Mouse (Mus musculus): Measurements from ENCODE around the gene Asic2. TPM values are rescaled to one million over a fixed set of nuclear protein-coding genes. Genes with fewer than 3 reads are reported as not detected.

The Asic2 gene
- polyA plus RNA-seq, 1 experiment from 2014 or later, result 2.6 TPM

DNA sequence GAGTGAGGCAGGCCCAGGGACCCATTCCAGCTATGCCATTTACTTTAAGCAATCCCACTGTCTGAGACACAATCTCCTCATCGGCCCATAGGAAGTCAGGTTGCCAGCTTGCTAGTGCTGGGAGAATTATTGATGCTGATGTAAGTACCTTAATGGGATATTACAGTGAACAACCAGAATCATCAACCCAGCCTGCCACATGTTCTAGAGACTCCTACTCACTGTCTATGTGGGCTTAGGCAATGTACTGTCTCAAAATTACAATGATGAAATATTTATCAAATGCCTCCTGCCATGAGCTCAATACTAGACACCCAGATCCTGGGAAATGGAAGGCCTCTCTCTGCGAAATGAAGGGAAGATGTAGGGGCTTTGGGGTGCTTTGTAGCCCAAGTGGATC lies 876.1 kb downstream of the Asic2 start:
- Histone ChIP-seq H3K4me3 (no peak overlapping the region), H3K27me3 (ENCODE audit: insufficient read depth, poor library complexity, severe bottlenecking) (no peaks in the 10 kb centered on the region), H3K4me1 (replicated peaks) (0 out of 2 replicates have a peak, but pooled peaks cover 4% of the 10 kb centered on the region), H3K27ac (no peak overlapping the region), H3K36me3 (no peaks in the 10 kb centered on the region), H3K9me3 (no peaks in the 10 kb centered on the region)
- DNase-seq (ENCODE audit: low spot score), result no peak
- WGBS, result 86% methylated on average over 2 of the region's 2 CpGs

DNA sequence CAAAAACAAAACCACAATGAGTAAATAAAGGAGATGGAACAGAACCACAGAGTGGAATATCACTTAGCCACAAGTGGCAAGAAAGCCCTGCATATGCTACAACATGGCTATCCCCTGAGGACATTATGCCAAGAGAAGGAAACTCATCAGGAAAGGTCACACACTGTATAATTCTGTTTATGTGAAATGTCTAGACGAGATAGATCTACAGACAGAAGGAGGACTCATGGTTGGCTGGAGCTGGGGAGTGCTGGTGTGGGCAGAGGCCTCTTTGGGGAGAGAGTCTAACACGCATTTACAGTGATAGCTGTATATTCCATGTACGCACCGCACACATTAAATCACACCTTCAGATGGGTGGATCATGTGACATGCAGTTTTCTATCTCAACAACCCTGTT lies 884.4 kb downstream of the Asic2 start:
- no peaks in the 10 kb centered on the region for H3K9me3 ChIP-seq
- 84% methylated on average over 4 of the region's 4 CpGs for WGBS
- no peak overlapping the region for H3K27ac ChIP-seq
- no peak for DNase-seq (ENCODE audit: low spot score)
- no peak overlapping the region for H3K4me3 ChIP-seq
- H3K4me1 ChIP-seq (replicated peaks), result peaks cover 17% of the 10 kb centered on the region
- H3K36me3 ChIP-seq, result no peaks in the 10 kb centered on the region
- H3K27me3 ChIP-seq (ENCODE audit: insufficient read depth, poor library complexity, severe bottlenecking), result no peaks in the 10 kb centered on the region

DNA sequence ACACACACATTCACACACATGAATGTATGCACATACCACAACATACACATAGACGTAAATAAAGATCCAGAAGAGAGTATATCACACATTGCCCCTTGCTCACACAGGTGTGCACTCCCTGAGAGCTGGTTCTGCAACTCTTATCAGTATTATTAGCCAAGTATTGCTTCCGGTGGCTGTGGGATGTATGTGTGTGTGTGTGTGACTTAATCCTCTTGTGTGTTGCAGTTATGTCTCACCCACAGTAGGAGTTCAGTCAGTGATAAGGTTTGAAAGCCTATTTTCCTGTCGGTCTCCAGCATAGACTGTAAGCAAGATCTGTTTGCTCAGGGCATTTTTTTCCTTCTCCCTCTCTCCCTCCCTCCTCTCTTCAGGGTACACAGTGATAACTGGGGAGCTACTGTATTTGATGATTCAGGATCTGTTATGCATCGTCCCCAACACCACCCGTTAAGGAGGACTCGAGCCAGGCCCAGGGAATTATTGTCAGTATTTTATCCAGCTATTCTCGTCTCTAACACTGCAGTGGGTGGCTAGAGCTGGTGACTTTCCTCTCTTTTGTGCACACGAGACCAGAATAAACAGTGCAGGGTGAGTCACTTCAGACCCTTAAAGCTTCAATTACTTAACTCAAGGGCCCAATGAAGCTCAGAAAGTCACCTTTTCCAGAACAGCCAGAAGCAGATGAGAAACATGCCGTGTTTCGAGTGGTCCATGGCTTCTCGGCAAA lies 888.0 kb downstream of the Asic2 start:
- WGBS, result 75% methylated on average over 11 of the region's 11 CpGs

DNA sequence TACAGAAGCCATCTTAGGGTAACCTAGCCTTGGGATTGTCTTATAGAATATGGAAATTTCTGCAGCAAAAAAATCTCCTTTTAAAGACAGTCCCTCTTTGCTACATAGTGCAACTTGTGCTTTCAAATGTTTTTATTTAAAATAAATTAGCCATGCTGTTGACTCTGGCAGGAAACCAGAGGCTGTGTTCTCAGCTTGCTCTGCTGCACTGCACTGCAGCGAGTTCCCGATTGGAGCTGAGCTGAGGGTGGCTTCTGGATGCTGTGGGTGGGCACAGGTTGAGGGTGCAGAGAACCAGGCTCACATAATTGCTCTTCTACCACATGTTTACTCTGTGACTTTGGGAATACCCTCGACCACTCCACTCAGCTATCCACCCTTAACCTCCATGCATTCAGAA lies 889.0 kb downstream of the Asic2 start:
- no peaks in the 10 kb centered on the region for H3K9me3 ChIP-seq
- H3K4me3 ChIP-seq, result no peak overlapping the region
- H3K4me1 ChIP-seq (replicated peaks), result peaks cover 17% of the 10 kb centered on the region
- 76% methylated on average over 3 of the region's 3 CpGs for WGBS
- H3K27me3 ChIP-seq (ENCODE audit: insufficient read depth, poor library complexity, severe bottlenecking), result no peaks in the 10 kb centered on the region
- H3K27ac ChIP-seq, result no peak overlapping the region
- DNase-seq (ENCODE audit: low spot score), result no peak
- no peaks in the 10 kb centered on the region for H3K36me3 ChIP-seq

More for the DNA sequence above, 888.0 kb downstream of the Asic2 start:
- Histone ChIP-seq H3K27me3 (ENCODE audit: insufficient read depth, poor library complexity, severe bottlenecking) (no peaks in the 10 kb centered on the region), H3K4me3 (no peak overlapping the region), H3K9me3 (no peaks in the 10 kb centered on the region), H3K36me3 (no peaks in the 10 kb centered on the region), H3K4me1 (replicated peaks) (peaks cover 20% of the 10 kb centered on the region), H3K27ac (no peak overlapping the region)
- DNase-seq (ENCODE audit: low spot score), result no peak

DNA sequence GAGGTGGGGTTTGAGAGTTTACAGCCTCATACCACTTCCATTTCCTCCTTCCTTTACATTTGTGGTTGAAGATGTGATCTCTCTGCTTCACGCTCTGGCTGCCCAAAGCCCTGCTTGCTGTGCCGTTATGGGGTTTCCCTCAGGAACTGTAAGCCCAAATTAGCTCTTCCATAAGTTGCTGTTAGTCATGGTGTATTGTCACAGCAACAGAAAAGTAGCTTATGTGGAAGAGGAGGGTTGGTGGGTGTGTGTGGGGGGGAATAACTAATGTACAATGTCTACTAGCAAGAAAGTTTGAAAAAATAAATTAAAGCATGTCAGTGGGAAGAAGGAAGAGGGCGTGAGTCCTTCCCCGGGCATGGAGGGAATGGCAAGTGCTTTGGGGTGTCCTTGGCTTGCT lies 896.4 kb downstream of the Asic2 start:
- Histone ChIP-seq H3K27ac (no peak overlapping the region), H3K9me3 (no peaks in the 10 kb centered on the region), H3K27me3 (ENCODE audit: insufficient read depth, poor library complexity, severe bottlenecking) (no peaks in the 10 kb centered on the region), H3K4me3 (no peak overlapping the region), H3K4me1 (replicated peaks) (no peaks in the 10 kb centered on the region), H3K36me3 (no peaks in the 10 kb centered on the region)
- DNase-seq (ENCODE audit: low spot score), result no peak
- WGBS, result 89% methylated on average over 4 of the region's 4 CpGs

DNA sequence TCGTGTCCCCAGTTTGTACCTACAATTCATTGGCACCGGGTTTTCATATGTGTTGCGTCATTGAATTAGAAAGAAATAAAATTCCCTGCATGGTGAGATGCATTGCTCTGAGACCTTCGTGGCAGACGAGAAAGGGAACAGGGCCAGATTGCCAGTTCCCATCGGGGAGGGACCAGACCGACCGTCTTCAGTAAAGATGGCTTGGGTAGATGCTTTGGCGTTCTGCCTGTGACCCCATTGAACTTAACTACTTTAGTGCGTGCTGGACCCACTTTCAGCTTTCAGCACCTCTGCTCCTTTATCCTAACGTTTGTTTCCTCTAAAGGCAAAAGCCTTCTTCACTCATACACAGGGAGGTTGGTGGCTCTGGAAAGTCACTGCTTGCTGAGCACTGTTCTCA lies 902.9 kb downstream of the Asic2 start:
- WGBS, result 88% methylated on average over 11 of the region's 11 CpGs
- Histone ChIP-seq H3K9me3 (no peaks in the 10 kb centered on the region), H3K36me3 (no peaks in the 10 kb centered on the region), H3K4me3 (no peak overlapping the region), H3K4me1 (replicated peaks) (no peaks in the 10 kb centered on the region), H3K27me3 (ENCODE audit: insufficient read depth, poor library complexity, severe bottlenecking) (no peaks in the 10 kb centered on the region), H3K27ac (no peak overlapping the region)
- DNase-seq (ENCODE audit: low spot score), result no peak

DNA sequence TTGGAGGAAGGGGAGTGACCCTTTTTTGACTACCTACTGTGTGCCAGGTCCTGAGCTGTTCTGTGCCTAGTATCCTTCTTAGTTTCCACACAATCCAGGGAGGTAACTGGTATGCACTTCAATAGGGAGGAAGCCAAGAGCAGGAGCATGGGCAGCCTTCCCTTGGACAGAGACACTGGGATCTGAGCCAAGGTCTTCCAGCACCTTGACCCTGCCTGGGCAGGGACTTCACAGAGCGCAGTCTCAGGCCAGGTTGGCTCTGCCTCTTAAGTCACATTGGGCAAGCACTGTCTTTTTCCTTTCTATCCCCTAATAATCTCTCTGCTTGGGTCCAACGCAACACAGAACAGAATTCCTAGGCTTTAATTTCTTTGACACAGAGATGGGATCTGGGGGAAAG lies 904.3 kb downstream of the Asic2 start:
- H3K36me3 ChIP-seq, result no peaks in the 10 kb centered on the region
- H3K4me1 ChIP-seq (replicated peaks), result no peaks in the 10 kb centered on the region
- H3K9me3 ChIP-seq, result no peaks in the 10 kb centered on the region
- H3K4me3 ChIP-seq, result no peak overlapping the region
- 90% methylated on average over 2 of the region's 2 CpGs for WGBS
- no peak overlapping the region for H3K27ac ChIP-seq
- no peaks in the 10 kb centered on the region for H3K27me3 ChIP-seq (ENCODE audit: insufficient read depth, poor library complexity, severe bottlenecking)
- DNase-seq (ENCODE audit: low spot score), result no peak

DNA sequence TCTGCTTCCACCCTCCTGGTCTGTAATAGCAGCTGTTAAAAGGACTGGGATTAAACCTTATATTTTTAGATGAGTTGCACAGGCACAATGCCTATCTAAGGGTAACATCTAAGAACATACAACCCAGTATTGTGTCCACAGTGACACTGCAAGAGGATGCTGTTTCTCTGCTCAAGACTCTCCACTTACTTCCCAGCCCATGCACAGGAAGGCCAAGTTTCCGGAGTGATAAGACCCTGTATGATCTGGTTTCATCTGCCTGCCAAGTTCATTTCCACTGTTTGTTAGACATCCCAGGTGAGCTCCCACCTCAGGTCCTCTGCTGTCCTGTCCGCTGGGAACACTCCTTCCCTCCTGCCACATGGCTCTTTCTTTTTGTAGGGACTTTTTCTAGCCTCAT lies 908.2 kb downstream of the Asic2 start:
- H3K27ac ChIP-seq, result no peak overlapping the region
- 88% methylated on average over 2 of the region's 2 CpGs for WGBS
- no peak overlapping the region for H3K4me3 ChIP-seq
- no peaks in the 10 kb centered on the region for H3K27me3 ChIP-seq (ENCODE audit: insufficient read depth, poor library complexity, severe bottlenecking)
- H3K9me3 ChIP-seq, result no peaks in the 10 kb centered on the region
- no peaks in the 10 kb centered on the region for H3K36me3 ChIP-seq
- no peak for DNase-seq (ENCODE audit: low spot score)
- 0 out of 2 replicates have a peak, but pooled peaks cover 7% of the 10 kb centered on the region for H3K4me1 ChIP-seq (replicated peaks)

DNA sequence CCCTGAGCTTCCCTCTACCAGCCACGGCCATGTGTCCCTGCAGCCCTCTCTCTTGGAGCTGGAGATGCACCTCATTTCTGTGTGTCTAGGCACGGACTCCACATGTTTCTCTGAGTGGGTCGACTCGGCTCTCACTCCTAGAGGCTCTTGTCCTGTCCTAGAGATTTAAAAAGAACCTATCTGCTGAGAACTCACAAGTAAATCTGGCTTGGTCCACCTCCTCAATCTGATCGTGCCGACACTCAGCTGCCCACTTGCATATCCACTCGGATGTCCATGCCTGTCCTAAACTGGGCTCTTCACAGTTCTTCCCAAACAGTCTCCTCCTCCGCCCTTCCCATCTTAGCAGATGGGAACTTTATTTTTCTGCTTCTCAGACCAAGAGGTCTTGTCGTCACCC lies 908.7 kb downstream of the Asic2 start:
- H3K27ac ChIP-seq, result no peak overlapping the region
- H3K36me3 ChIP-seq, result no peaks in the 10 kb centered on the region
- no peak for DNase-seq (ENCODE audit: low spot score)
- 0 out of 2 replicates have a peak, but pooled peaks cover 7% of the 10 kb centered on the region for H3K4me1 ChIP-seq (replicated peaks)
- no peaks in the 10 kb centered on the region for H3K9me3 ChIP-seq
- H3K27me3 ChIP-seq (ENCODE audit: insufficient read depth, poor library complexity, severe bottlenecking), result no peaks in the 10 kb centered on the region
- 90% methylated on average over 9 of the region's 9 CpGs for WGBS
- no peak overlapping the region for H3K4me3 ChIP-seq

DNA sequence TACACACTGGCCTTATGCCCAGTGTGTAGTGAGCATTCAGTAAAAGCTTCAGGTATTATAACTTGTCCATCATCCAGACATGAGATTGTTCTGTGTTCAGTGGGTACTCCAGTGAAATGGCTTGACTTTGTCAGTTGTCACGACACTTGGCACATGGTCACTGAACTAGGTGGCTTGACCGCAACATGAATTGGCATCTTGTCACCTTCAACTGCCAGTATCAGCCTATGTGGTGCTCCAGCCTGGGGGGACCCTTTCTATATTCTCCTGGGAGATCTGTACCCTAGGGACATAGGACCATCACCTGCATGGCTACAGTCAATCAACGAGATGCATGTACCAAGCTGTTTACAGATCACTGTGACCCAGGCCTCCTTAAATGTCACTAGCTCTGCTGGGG lies 910.8 kb downstream of the Asic2 start:
- no peak overlapping the region for H3K27ac ChIP-seq
- WGBS, result 92% methylated on average over 3 of the region's 3 CpGs
- no peak for DNase-seq (ENCODE audit: low spot score)

DNA sequence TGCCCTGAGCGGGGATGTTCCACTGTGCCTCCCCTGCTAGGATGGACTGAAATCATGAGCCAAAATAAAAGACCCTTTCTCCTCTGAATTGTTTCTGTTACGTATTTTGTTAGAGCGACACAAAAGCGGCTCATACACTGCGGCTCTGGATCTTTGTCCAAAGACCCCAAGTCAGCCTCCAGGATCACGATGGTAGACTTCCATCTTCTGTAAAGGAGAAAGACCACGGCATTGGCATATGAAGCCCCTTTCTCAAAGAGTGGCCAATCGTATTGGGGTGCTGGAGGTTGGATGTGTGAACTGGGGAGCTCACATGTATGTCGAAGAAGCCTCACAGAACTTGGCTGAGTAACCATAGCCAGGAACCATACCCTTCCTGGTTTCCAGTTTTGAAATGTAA lies 911.5 kb downstream of the Asic2 start:
- 94% methylated on average over 9 of the region's 9 CpGs for WGBS
- no peaks in the 10 kb centered on the region for H3K9me3 ChIP-seq
- no peak for DNase-seq (ENCODE audit: low spot score)
- H3K4me3 ChIP-seq, result no peak overlapping the region
- H3K27me3 ChIP-seq (ENCODE audit: insufficient read depth, poor library complexity, severe bottlenecking), result no peaks in the 10 kb centered on the region
- no peak overlapping the region for H3K27ac ChIP-seq
- H3K36me3 ChIP-seq, result no peaks in the 10 kb centered on the region
- 0 out of 2 replicates have a peak, but pooled peaks cover 7% of the 10 kb centered on the region for H3K4me1 ChIP-seq (replicated peaks)

More for the DNA sequence above, 910.8 kb downstream of the Asic2 start:
- Histone ChIP-seq H3K4me3 (no peak overlapping the region), H3K4me1 (replicated peaks) (0 out of 2 replicates have a peak, but pooled peaks cover 7% of the 10 kb centered on the region), H3K9me3 (no peaks in the 10 kb centered on the region), H3K36me3 (no peaks in the 10 kb centered on the region), H3K27me3 (ENCODE audit: insufficient read depth, poor library complexity, severe bottlenecking) (no peaks in the 10 kb centered on the region)

DNA sequence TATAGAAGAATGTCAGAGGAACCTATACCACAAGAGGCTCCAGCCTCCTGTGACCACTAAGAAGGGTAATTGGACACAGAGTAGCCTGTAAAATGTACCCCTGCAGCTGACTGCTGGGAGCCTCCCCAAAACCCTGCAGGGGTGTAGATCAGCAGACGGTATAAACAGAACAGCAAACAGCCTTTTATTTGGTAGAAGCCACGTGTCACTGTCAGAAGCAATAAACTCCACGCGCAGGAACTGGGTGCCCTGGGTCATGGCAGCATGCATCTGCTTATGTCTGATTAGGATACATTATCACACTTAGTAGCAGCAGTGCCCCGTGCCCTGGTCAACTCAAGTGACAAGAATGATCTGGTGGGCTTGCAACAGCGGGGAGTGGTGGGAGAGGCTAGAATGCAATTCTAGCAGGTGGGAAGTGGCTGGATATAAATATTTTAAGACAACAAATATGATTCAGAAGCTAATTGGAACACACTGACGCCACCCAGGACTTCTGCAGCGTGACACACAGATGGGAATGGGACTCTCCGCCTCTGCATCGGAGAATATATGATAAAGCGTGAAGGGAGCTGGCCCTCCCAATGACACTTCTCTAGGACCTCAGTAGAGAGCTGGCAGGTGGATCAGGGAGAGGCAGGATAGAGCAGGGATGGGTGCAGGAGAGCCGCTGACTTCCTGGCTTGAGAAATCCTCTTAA lies 912.7 kb downstream of the Asic2 start:
- H3K9me3 ChIP-seq, result no peaks in the 10 kb centered on the region
- DNase-seq (ENCODE audit: low spot score), result no peak
- no peaks in the 10 kb centered on the region for H3K27me3 ChIP-seq (ENCODE audit: insufficient read depth, poor library complexity, severe bottlenecking)
- H3K27ac ChIP-seq, result no peak overlapping the region
- H3K4me3 ChIP-seq, result no peak overlapping the region
- 0 out of 2 replicates have a peak, but pooled peaks cover 7% of the 10 kb centered on the region for H3K4me1 ChIP-seq (replicated peaks)
- H3K36me3 ChIP-seq, result no peaks in the 10 kb centered on the region
- WGBS, result 83% methylated on average over 12 of the region's 12 CpGs

DNA sequence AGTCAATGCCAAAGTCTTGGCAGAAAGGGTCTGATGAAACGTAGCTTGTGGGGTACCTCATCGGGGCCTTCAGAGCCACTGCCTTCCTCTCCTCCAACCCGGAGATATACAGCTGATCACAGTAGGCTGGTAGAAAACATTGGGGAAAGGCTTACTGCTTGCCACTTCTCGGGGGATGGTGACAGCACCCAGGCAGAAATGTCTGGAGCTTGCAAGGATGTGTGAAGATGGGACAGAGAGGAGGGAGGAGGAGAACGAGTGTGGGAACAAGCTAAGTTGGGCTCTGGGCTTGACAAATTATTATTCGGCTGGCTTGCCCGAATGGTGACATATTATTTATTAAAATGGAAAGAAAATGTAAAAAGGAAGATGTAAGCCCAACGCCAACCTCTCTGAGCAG lies 914.4 kb downstream of the Asic2 start:
- Histone ChIP-seq H3K9me3 (no peaks in the 10 kb centered on the region), H3K4me3 (no peak overlapping the region), H3K36me3 (no peaks in the 10 kb centered on the region), H3K4me1 (replicated peaks) (0 out of 2 replicates have a peak, but pooled peaks cover 7% of the 10 kb centered on the region), H3K27ac (no peak overlapping the region), H3K27me3 (ENCODE audit: insufficient read depth, poor library complexity, severe bottlenecking) (no peaks in the 10 kb centered on the region)
- 90% methylated on average over 8 of the region's 8 CpGs for WGBS
- DNase-seq (ENCODE audit: low spot score), result no peak

Measured in hindbrain, embryonic 10.5 days (tissue).